Comparison of ENCODE assay signal across 10 mouse cellular contexts in genomic region chr10:75677989-75678388, GRCm38 (mm10). TPM values are rescaled to one million over a fixed set of nuclear protein-coding genes. Genes with fewer than 3 reads are reported as not detected.
DNase-seq lines count a peak whose midpoint lies in the region; ATAC-seq lines count a peak whose summit lies in the region.
"Had no signal": no experiment of that assay in that cellular context is flagged by ENCODE, and none has a peak within 500 bp of the region (broad histone marks: within the 10 kb centered on the region; RNA-seq: fewer than 3 reads in every experiment).

No protein-coding gene starts in this region.

- H3K36me3 ChIP-seq in intestine, embryonic 15.5 days = no peaks in the 10 kb centered on the region
- peaks cover 56% of the 10 kb centered on the region for H3K36me3 ChIP-seq in midbrain, embryonic 13.5 days

- H3K27me3 ChIP-seq in intestine, embryonic 15.5 days (replicated peaks) = no peaks in the 10 kb centered on the region
- no peaks in the 10 kb centered on the region for H3K27me3 ChIP-seq in midbrain, embryonic 13.5 days
- H3K27me3 ChIP-seq: embryonic facial prominence, embryonic 12.5 days; hindbrain, embryonic 15.5 days; Patski had no signal

- no peak overlapping the region for H3K9ac ChIP-seq in intestine, embryonic 15.5 days
- no peak overlapping the region for H3K9ac ChIP-seq in midbrain, embryonic 13.5 days (replicated peaks)
- H3K9ac ChIP-seq: embryonic facial prominence, embryonic 12.5 days; hindbrain, embryonic 15.5 days had no signal

- no peak overlapping the region for H3K4me3 ChIP-seq in intestine, embryonic 15.5 days (replicated peaks)
- no peak overlapping the region for H3K4me3 ChIP-seq in midbrain, embryonic 13.5 days (replicated peaks)
- H3K4me3 ChIP-seq: embryonic facial prominence, embryonic 12.5 days; hindbrain, embryonic 15.5 days had no signal

- no peak for ATAC-seq in intestine, embryonic 15.5 days
- ATAC-seq in midbrain, embryonic 13.5 days = no peak
- ATAC-seq: Patski had no signal

- H3K27ac ChIP-seq in intestine, embryonic 15.5 days = peak overlapping the region; percentile 75
- no peak overlapping the region for H3K27ac ChIP-seq in midbrain, embryonic 13.5 days
- H3K27ac ChIP-seq: embryonic facial prominence, embryonic 12.5 days had no signal

- H3K9me3 ChIP-seq in intestine, embryonic 15.5 days = no peaks in the 10 kb centered on the region
- no peaks in the 10 kb centered on the region for H3K9me3 ChIP-seq in midbrain, embryonic 13.5 days
- H3K9me3 ChIP-seq: embryonic facial prominence, embryonic 12.5 days; hindbrain, embryonic 15.5 days had no signal

- DNase-seq in layer of hippocampus, adult 9-11 months = peak; percentile 43
- DNase-seq in layer of hippocampus, postnatal 14 days (ENCODE audit: low spot score in 2 of 2) = no peak
- peak; percentile 77 to 78 for DNase-seq in cerebellum, postnatal 10 days
- peak; percentile 53 for DNase-seq in lung, postnatal 25 days (ENCODE audit: low spot score)
- no peak for DNase-seq in ovary, postnatal 14 days (ENCODE audit: low spot score)

- 78% methylated on average over 5 of the region's 5 CpGs for WGBS in intestine, embryonic 15.5 days
- 94% methylated on average over 5 of the region's 5 CpGs for WGBS in midbrain, embryonic 13.5 days

- peaks cover 30% of the 10 kb centered on the region for H3K4me1 ChIP-seq in intestine, embryonic 15.5 days (replicated peaks)
- no peaks in the 10 kb centered on the region for H3K4me1 ChIP-seq in midbrain, embryonic 13.5 days (replicated peaks)
- H3K4me1 ChIP-seq: embryonic facial prominence, embryonic 12.5 days had no signal

- H3K4me2 ChIP-seq in intestine, embryonic 15.5 days (replicated peaks) = no peak overlapping the region
- no peak overlapping the region for H3K4me2 ChIP-seq in midbrain, embryonic 13.5 days (replicated peaks)
- H3K4me2 ChIP-seq: embryonic facial prominence, embryonic 12.5 days; hindbrain, embryonic 15.5 days had no signal

RNA-seq across cellular contexts. Expression of gene Susd2, which starts 34.2 kb away (rescaled TPM):
- total RNA-seq in layer of hippocampus, postnatal 14 days (2021) = 1 to 10 TPM; 2.1 to 2.4 TPM
- 13.4 and 13.9 TPM in 2 replicates for polyA plus RNA-seq in intestine, embryonic 15.5 days (2015; fragmentation: Nextera tagmentation; extraction: Ambion mirVana)
- polyA plus RNA-seq in midbrain, embryonic 13.5 days (2015; fragmentation: Nextera tagmentation; extraction: Ambion mirVana) = 2.0 and 2.3 TPM in 2 replicates

Comparison
In these comparisons a context has a peak if more than half of its experiments do, and no peak if none do; other contexts are left out.
1. DNase-seq: peak in layer of hippocampus, adult 9-11 months (single experiment), cerebellum, postnatal 10 days (2 of 2) and lung, postnatal 25 days (single experiment); none in layer of hippocampus, postnatal 14 days (0 of 2) and ovary, postnatal 14 days (single experiment).